Mouse (Mus musculus): ENCODE results near the gene Mcat. TPM values are rescaled to one million over a fixed set of nuclear protein-coding genes. Genes with fewer than 3 reads are reported as not detected.

The Mcat gene
- 25.9 and 30.3 TPM in 2 replicates for polyA plus RNA-seq (2015; fragmentation: Nextera tagmentation; extraction: Ambion mirVana)

DNA sequence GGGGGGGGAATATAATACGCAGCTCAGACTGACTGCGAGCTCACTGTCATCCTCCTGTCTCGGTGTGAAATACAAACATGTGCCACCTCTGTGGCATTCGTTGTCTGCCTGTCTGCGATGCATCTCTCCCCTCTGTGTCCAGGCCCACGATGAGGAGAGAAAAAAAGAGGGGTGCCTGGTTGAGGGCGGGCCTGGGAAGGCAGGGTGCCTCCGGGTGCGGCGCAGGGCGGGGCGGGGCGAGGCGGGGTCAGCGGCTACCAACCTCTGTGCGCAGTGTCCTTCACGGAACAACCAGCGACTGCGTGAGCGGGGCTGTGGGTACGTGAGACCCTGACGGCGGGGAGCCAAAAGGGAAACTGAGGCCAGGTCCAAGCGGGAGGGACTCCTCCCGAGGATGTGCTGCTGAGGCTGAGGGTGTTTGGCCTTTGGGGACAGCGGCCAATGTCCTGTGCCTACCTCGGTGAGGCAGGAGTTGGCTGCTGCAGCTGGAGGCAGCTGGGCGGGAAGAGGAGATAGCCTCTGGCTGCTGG is at the start of gene Mcat, which contains the start of gene Tspo:
Gene Mcat, minus strand, starts transcription at position 461 of the 530 bp plus-strand sequence.
Gene Tspo, plus strand, starts transcription at position 266 of the 530 bp plus-strand sequence.
- Histone ChIP-seq H3K4me3 (ENCODE audit: low read depth, low read length) (peak within 1 kb of the TSS; percentile 13), H3K4me1 (ENCODE audit: control insufficient read depth, insufficient read depth, low read length) (peaks cover 13% of the 10 kb centered on the region), H3K9ac (ENCODE audit: low read depth, low read length) (peak within 1 kb of the TSS; percentile 53; the same call in 1 of the 2 replicates), H3K27me3 (ENCODE audit: control insufficient read depth, insufficient read depth, low read depth, low read length) (peaks cover 16% of the 10 kb centered on the region), H3K9me3 (replicated peaks; ENCODE audit: control insufficient read depth, low read length, poor library complexity, severe bottlenecking) (no peaks in the 10 kb centered on the region), H3K36me3 (ENCODE audit: control insufficient read depth, insufficient read depth, low read length) (no peaks in the 10 kb centered on the region), H3K27ac (ENCODE audit: low read length) (no peak within 1 kb of the TSS), H3K4me2 (ENCODE audit: low read length) (peak within 1 kb of the TSS; percentile 52)
- WGBS = under 1% methylated on average over 26 of the region's 28 CpGs
- no peak for ATAC-seq

DNA sequence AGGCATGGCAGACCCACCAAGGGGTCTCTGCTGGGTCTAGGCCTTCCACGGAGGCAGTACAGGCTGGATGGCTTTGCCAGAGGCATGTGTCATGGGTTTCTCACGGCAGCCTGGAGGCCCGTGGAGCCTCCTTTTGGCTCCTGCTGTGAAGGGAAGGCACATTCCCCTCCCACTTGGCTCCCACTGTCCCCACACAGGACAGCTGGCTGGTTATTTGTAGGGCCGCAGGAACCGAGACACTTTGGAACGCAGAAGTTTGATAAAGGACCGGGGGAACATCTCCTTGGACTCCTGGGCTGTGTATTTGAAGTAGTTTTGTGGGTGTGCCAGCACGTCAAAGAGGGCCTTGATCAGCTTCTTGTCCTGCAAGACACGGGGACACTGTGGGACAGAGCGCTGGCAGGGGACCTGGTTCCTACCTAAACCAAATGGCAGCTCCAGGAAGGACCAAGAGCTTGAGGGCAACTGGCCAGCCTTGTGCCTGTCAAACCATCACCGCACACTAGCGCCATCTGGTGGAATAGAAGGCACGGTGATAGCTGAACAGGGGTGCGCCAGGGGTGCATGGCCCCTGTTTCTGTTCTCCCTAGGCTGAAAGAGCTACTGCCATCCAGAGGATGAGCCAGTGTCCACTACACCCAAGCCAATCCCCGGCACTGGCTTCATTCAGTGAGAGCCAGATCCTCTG is 43.7 kb upstream of the Mcat start:
- no peak overlapping the region for H3K27ac ChIP-seq (ENCODE audit: low read length)
- no peaks in the 10 kb centered on the region for H3K4me1 ChIP-seq (ENCODE audit: control insufficient read depth, insufficient read depth, low read length)
- no peak overlapping the region for H3K9ac ChIP-seq (ENCODE audit: low read depth, low read length)
- H3K9me3 ChIP-seq (replicated peaks; ENCODE audit: control insufficient read depth, low read length, poor library complexity, severe bottlenecking) = no peaks in the 10 kb centered on the region
- no peak overlapping the region for H3K4me2 ChIP-seq (ENCODE audit: low read length)
- no peaks in the 10 kb centered on the region for H3K36me3 ChIP-seq (ENCODE audit: control insufficient read depth, insufficient read depth, low read length)
- WGBS = 55% methylated on average over 15 of the region's 15 CpGs
- no peak overlapping the region for H3K4me3 ChIP-seq (ENCODE audit: low read depth, low read length)
- no peak for ATAC-seq
- H3K27me3 ChIP-seq (ENCODE audit: control insufficient read depth, insufficient read depth, low read depth, low read length) = no peaks in the 10 kb centered on the region

DNA sequence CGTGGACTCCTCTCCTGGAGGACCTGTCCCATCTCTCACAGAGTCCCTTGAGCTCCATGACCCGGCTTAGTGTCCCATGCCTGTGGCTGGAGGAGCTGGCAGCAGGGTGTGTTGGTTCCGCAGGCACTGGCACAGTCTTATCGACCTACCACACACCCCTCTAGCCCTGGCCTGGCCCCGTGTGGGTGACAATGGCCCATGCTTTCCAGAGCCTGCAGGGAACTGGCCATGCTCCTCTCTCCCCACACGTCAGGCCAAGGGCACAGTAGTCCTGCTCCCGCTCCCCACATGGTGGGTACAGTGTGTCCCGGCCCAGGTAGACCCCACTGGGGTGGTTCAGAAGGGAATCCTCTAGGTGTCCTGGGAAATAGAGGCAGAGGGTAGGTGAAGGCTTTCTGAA is 43.1 kb upstream of the Mcat start:
- Histone ChIP-seq H3K9me3 (replicated peaks; ENCODE audit: control insufficient read depth, low read length, poor library complexity, severe bottlenecking) (no peaks in the 10 kb centered on the region), H3K4me1 (ENCODE audit: control insufficient read depth, insufficient read depth, low read length) (no peaks in the 10 kb centered on the region), H3K27me3 (ENCODE audit: control insufficient read depth, insufficient read depth, low read depth, low read length) (no peaks in the 10 kb centered on the region), H3K9ac (ENCODE audit: low read depth, low read length) (no peak overlapping the region), H3K27ac (ENCODE audit: low read length) (no peak overlapping the region), H3K36me3 (ENCODE audit: control insufficient read depth, insufficient read depth, low read length) (no peaks in the 10 kb centered on the region), H3K4me2 (ENCODE audit: low read length) (no peak overlapping the region), H3K4me3 (ENCODE audit: low read depth, low read length) (no peak overlapping the region)
- ATAC-seq = no peak
- 90% methylated on average over 8 of the region's 8 CpGs for WGBS

GRCm38 (mm10) chr15:83606216-83606615 is 42.6 kb upstream of the Mcat start:
- 92% methylated on average over 11 of the region's 11 CpGs for WGBS
- H3K9ac ChIP-seq (ENCODE audit: low read depth, low read length) = no peak overlapping the region
- H3K4me2 ChIP-seq (ENCODE audit: low read length) = no peak overlapping the region
- no peaks in the 10 kb centered on the region for H3K4me1 ChIP-seq (ENCODE audit: control insufficient read depth, insufficient read depth, low read length)
- H3K27me3 ChIP-seq (ENCODE audit: control insufficient read depth, insufficient read depth, low read depth, low read length) = no peaks in the 10 kb centered on the region
- H3K27ac ChIP-seq (ENCODE audit: low read length) = no peak overlapping the region
- no peak for ATAC-seq
- H3K9me3 ChIP-seq (replicated peaks; ENCODE audit: control insufficient read depth, low read length, poor library complexity, severe bottlenecking) = no peaks in the 10 kb centered on the region
- H3K36me3 ChIP-seq (ENCODE audit: control insufficient read depth, insufficient read depth, low read length) = no peaks in the 10 kb centered on the region
- no peak overlapping the region for H3K4me3 ChIP-seq (ENCODE audit: low read depth, low read length)

DNA sequence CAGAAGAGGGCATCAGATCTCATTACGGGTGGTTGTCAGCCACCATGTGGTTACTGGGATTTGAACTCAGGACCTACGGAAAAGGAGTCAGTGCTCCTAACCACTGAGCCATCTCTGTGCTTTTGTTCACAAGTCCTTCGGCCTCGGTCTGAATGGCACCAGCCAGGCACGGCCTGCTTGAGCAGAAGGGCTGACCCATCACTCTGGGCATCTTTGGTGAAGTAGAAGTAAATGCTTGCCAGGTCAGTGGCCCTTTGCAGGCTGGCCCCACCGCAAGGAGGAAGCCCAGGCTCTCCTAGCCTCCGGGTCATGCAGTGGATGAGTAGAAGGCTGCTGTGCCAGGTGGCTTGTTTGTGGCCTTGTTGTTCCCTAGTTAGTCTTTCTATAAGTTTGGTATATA is 39.8 kb upstream of the Mcat start:
- H3K36me3 ChIP-seq (ENCODE audit: control insufficient read depth, insufficient read depth, low read length) = no peaks in the 10 kb centered on the region
- no peak overlapping the region for H3K27ac ChIP-seq (ENCODE audit: low read length)
- ATAC-seq = no peak
- 97% methylated on average over 7 of the region's 7 CpGs for WGBS
- H3K9me3 ChIP-seq (replicated peaks; ENCODE audit: control insufficient read depth, low read length, poor library complexity, severe bottlenecking) = no peaks in the 10 kb centered on the region
- no peak overlapping the region for H3K4me3 ChIP-seq (ENCODE audit: low read depth, low read length)
- no peaks in the 10 kb centered on the region for H3K27me3 ChIP-seq (ENCODE audit: control insufficient read depth, insufficient read depth, low read depth, low read length)
- no peaks in the 10 kb centered on the region for H3K4me1 ChIP-seq (ENCODE audit: control insufficient read depth, insufficient read depth, low read length)
- no peak overlapping the region for H3K4me2 ChIP-seq (ENCODE audit: low read length)
- H3K9ac ChIP-seq (ENCODE audit: low read depth, low read length) = no peak overlapping the region

- H3K4me2 ChIP-seq (ENCODE audit: low read length) = no peak overlapping the region
- 96% methylated on average over 1 of the region's 1 CpGs for WGBS
- no peaks in the 10 kb centered on the region for H3K9me3 ChIP-seq (replicated peaks; ENCODE audit: control insufficient read depth, low read length, poor library complexity, severe bottlenecking)
- ATAC-seq = no peak
- no peak overlapping the region for H3K27ac ChIP-seq (ENCODE audit: low read length)
- no peak overlapping the region for H3K9ac ChIP-seq (ENCODE audit: low read depth, low read length)
- H3K4me3 ChIP-seq (ENCODE audit: low read depth, low read length) = no peak overlapping the region
- no peaks in the 10 kb centered on the region for H3K36me3 ChIP-seq (ENCODE audit: control insufficient read depth, insufficient read depth, low read length)
- no peaks in the 10 kb centered on the region for H3K4me1 ChIP-seq (ENCODE audit: control insufficient read depth, insufficient read depth, low read length)
- no peaks in the 10 kb centered on the region for H3K27me3 ChIP-seq (ENCODE audit: control insufficient read depth, insufficient read depth, low read depth, low read length)
These were observed 39.4 kb upstream of the Mcat start for GRCm38 (mm10) chr15:83603046-83603396.

GRCm38 (mm10) chr15:83602372-83603045 is 38.9 kb upstream of the Mcat start:
- Histone ChIP-seq H3K9ac (ENCODE audit: low read depth, low read length) (no peak overlapping the region), H3K9me3 (replicated peaks; ENCODE audit: control insufficient read depth, low read length, poor library complexity, severe bottlenecking) (no peaks in the 10 kb centered on the region), H3K27me3 (ENCODE audit: control insufficient read depth, insufficient read depth, low read depth, low read length) (no peaks in the 10 kb centered on the region), H3K4me3 (ENCODE audit: low read depth, low read length) (no peak overlapping the region), H3K36me3 (ENCODE audit: control insufficient read depth, insufficient read depth, low read length) (no peaks in the 10 kb centered on the region), H3K27ac (ENCODE audit: low read length) (no peak overlapping the region), H3K4me1 (ENCODE audit: control insufficient read depth, insufficient read depth, low read length) (no peaks in the 10 kb centered on the region), H3K4me2 (ENCODE audit: low read length) (no peak overlapping the region)
- WGBS = 91% methylated on average over 12 of the region's 13 CpGs
- ATAC-seq = no peak

- Histone ChIP-seq H3K4me1 (ENCODE audit: control insufficient read depth, insufficient read depth, low read length) (no peaks in the 10 kb centered on the region), H3K4me3 (ENCODE audit: low read depth, low read length) (no peak overlapping the region), H3K27me3 (ENCODE audit: control insufficient read depth, insufficient read depth, low read depth, low read length) (no peaks in the 10 kb centered on the region), H3K9ac (ENCODE audit: low read depth, low read length) (no peak overlapping the region), H3K4me2 (ENCODE audit: low read length) (no peak overlapping the region), H3K27ac (ENCODE audit: low read length) (no peak overlapping the region), H3K9me3 (replicated peaks; ENCODE audit: control insufficient read depth, low read length, poor library complexity, severe bottlenecking) (no peaks in the 10 kb centered on the region), H3K36me3 (ENCODE audit: control insufficient read depth, insufficient read depth, low read length) (no peaks in the 10 kb centered on the region)
- WGBS = 83% methylated on average over 4 of the region's 4 CpGs
- ATAC-seq = no peak
These were observed 37.6 kb upstream of the Mcat start for GRCm38 (mm10) chr15:83601185-83601584.

DNA sequence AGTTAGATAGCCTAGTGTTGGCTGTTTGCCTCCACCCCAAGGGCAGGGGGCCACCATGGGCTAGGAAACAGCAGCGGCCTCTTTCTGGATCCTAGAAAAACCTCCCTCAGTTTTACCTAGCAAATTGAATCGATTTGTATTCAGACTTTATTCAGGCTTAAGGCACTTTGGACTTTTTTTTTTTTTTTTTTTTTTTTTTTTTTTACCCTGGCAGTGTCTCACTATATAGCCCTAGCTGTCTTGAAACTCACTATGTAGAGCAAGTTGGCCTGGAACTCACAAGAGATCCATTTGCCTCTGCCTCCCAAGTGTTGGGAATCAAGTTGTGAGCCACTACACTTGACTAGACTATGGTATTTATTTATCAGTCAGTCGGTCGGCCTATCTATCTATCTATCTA is 33.2 kb upstream of the Mcat start:
- H3K4me1 ChIP-seq (ENCODE audit: control insufficient read depth, insufficient read depth, low read length) = peaks cover 21% of the 10 kb centered on the region
- H3K9me3 ChIP-seq (replicated peaks; ENCODE audit: control insufficient read depth, low read length, poor library complexity, severe bottlenecking) = no peaks in the 10 kb centered on the region
- H3K27me3 ChIP-seq (ENCODE audit: control insufficient read depth, insufficient read depth, low read depth, low read length) = no peaks in the 10 kb centered on the region
- H3K27ac ChIP-seq (ENCODE audit: low read length) = no peak overlapping the region
- WGBS = 88% methylated on average over 4 of the region's 4 CpGs
- H3K4me2 ChIP-seq (ENCODE audit: low read length) = no peak overlapping the region
- ATAC-seq = no peak
- H3K4me3 ChIP-seq (ENCODE audit: low read depth, low read length) = no peak overlapping the region
- H3K9ac ChIP-seq (ENCODE audit: low read depth, low read length) = no peak overlapping the region
- no peaks in the 10 kb centered on the region for H3K36me3 ChIP-seq (ENCODE audit: control insufficient read depth, insufficient read depth, low read length)

Measured in midbrain, embryonic 16.5 days (tissue).